Mouse (Mus musculus): ENCODE data around the gene Egln3. TPM values are rescaled to one million over a fixed set of nuclear protein-coding genes. Genes with fewer than 3 reads are reported as not detected.
A peak's percentile ranks its signal among the peaks of the same experiment; 100 is the strongest.

Gene Egln3
- polyA plus RNA-seq, 1 experiment from 2014 or later, result 53.4 TPM

DNA sequence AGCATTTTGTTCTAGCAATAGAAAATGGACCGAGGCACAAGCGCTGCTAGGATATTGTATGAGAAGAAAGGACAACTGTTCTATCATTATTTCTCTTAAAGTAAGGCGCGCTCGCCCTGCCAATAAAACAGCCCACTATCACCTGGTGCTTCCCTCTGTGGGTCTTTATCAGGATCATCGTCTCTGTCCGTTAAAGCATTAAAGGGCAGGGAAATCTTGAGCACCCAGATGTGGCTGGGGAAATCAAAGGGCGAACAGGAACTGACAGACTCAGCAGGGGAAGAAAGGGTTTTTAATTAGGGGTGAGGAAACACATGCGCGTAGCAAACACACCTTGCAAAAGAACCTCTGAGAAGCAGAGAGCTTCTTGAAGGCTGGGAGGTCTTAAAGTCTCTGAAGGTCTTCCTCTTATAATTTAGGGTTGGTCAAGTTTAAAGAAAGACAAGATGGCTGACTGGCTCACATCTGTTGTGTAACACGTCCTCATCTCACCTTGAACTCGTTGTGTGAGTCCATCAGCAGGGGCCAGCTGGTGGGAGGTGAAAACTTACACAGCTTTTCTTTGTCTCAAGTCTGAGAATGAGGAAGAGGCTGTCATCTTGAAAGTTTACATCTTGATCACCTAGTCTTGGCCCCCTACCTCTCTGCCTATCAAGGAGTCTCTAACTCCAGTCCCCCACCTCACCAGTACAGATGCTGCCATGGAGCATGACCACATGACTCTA is 18.5 kb upstream of the Egln3 start:
- H3K36me3 ChIP-seq, result no peaks in the 10 kb centered on the region
- WGBS, result 65% methylated on average over 12 of the region's 12 CpGs
- no peaks in the 10 kb centered on the region for H3K27me3 ChIP-seq (replicated peaks)
- no peak overlapping the region for H3K27ac ChIP-seq
- no peak for ATAC-seq (ENCODE audit: insufficient read depth, low FRiP score, low read depth)
- no peak overlapping the region for H3K4me2 ChIP-seq
- H3K4me3 ChIP-seq (replicated peaks), result no peak overlapping the region
- no peaks in the 10 kb centered on the region for H3K4me1 ChIP-seq
- H3K9me3 ChIP-seq, result no peaks in the 10 kb centered on the region
- H3K9ac ChIP-seq, result no peak overlapping the region

DNA sequence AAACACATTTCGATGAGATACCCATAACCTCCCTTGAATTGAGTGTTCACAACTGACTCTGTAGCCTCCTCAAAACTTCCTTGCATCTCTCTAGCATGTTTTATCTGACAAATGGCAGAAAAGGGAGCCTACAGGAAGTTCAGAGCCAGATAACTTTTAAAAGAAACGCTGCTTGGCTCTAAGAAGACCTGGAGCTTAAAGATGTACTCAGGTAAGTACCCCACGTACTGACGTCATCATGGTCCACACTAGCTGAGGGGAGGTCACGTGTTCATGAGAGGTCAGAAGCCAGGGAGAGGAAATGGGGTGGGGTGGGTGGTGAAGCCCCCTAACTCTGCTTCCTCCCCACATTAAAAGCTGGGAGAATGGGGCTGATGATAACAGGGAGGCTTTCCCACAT is 13.0 kb upstream of the Egln3 start:
- H3K4me1 ChIP-seq, result no peaks in the 10 kb centered on the region; the same call in 1 of the 2 replicates
- no peak overlapping the region for H3K27ac ChIP-seq
- 70% methylated on average over 5 of the region's 5 CpGs for WGBS
- H3K36me3 ChIP-seq, result no peaks in the 10 kb centered on the region
- no peak overlapping the region for H3K9ac ChIP-seq
- no peak overlapping the region for H3K4me3 ChIP-seq (replicated peaks)
- ATAC-seq (ENCODE audit: insufficient read depth, low FRiP score, low read depth), result no peak
- H3K9me3 ChIP-seq, result no peaks in the 10 kb centered on the region
- H3K4me2 ChIP-seq, result no peak overlapping the region
- no peaks in the 10 kb centered on the region for H3K27me3 ChIP-seq (replicated peaks)

DNA sequence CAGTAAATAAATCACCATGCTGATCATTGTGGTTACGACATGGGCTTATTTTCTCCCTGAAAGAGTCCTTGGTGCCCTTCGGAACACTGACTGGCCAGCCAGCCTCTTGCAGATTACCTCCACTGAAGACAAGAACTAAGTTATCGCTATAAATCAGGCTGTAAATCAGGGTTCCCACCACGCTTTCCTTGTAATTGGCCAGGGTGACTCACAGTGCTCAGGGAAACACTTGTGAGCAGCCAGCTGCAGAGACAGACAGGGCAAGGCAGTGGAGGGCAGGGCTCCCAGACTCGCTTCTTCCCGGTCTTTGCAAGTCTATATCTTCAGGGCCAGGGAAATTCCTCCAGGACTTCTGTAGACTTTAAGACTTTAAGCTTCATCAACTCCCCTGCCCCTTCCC is 10.8 kb upstream of the Egln3 start:
- H3K4me3 ChIP-seq (replicated peaks), result no peak overlapping the region
- H3K4me2 ChIP-seq, result no peak overlapping the region
- H3K27ac ChIP-seq, result no peak overlapping the region
- no peaks in the 10 kb centered on the region for H3K36me3 ChIP-seq
- no peak overlapping the region for H3K9ac ChIP-seq
- H3K27me3 ChIP-seq (replicated peaks), result no peaks in the 10 kb centered on the region
- ATAC-seq (ENCODE audit: insufficient read depth, low FRiP score, low read depth), result no peak
- peaks cover 4% of the 10 kb centered on the region; the same call in 1 of the 2 replicates for H3K4me1 ChIP-seq
- 48% methylated on average over 6 of the region's 6 CpGs for WGBS
- no peaks in the 10 kb centered on the region for H3K9me3 ChIP-seq

DNA sequence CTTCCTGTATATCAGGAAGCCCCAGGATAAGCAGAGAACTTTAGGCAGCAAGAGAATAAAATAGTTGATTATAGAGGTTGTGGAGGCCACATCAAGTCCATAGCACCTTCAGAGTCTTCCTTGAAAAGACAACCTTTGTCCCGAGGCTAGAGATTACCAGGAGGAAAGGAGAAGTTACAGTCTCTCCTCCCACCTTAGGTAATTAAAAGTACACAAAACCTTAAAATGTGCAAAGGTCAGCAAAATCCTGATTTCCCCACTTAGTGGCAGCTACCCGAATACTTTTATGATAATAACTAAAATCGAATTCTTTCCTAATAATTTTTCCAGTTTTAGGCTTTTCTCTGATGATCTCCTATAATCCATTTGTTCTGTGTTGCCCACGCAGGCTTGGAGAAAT is 10.2 kb upstream of the Egln3 start:
- H3K9me3 ChIP-seq, result no peaks in the 10 kb centered on the region
- H3K4me2 ChIP-seq, result no peak overlapping the region
- WGBS, result 71% methylated on average over 4 of the region's 4 CpGs
- H3K4me3 ChIP-seq (replicated peaks), result no peak overlapping the region
- H3K4me1 ChIP-seq, result peaks cover 9% of the 10 kb centered on the region; the same call in 1 of the 2 replicates
- no peaks in the 10 kb centered on the region for H3K27me3 ChIP-seq (replicated peaks)
- H3K27ac ChIP-seq, result no peak overlapping the region
- no peak for ATAC-seq (ENCODE audit: insufficient read depth, low FRiP score, low read depth)
- no peaks in the 10 kb centered on the region for H3K36me3 ChIP-seq
- H3K9ac ChIP-seq, result no peak overlapping the region

DNA sequence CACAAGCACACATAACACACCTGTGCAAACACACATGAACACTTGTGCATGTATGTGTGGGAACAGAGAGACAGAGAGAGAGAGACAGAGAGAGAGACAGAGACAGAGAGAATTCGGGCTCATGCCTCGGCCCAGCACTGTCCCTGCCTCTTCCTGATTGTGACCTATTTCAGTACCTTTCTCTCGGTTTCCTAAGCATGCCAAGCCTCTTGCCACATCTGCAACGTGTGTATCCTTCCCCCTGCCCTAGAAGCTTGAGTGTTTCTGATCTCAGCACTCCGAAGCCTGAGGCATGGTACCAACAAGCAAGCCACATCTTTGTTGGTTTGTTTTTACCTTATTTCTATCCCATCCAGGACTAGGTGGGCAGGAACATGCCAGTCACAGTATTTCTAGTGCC is 9.6 kb upstream of the Egln3 start:
- H3K4me3 ChIP-seq (replicated peaks), result no peak overlapping the region
- peaks cover 10% of the 10 kb centered on the region; the same call in 1 of the 2 replicates for H3K4me1 ChIP-seq
- H3K4me2 ChIP-seq, result no peak overlapping the region
- ATAC-seq (ENCODE audit: insufficient read depth, low FRiP score, low read depth), result no peak
- H3K27me3 ChIP-seq (replicated peaks), result no peaks in the 10 kb centered on the region
- H3K27ac ChIP-seq, result no peak overlapping the region
- no peak overlapping the region for H3K9ac ChIP-seq
- 62% methylated on average over 5 of the region's 5 CpGs for WGBS
- no peaks in the 10 kb centered on the region for H3K36me3 ChIP-seq
- no peaks in the 10 kb centered on the region for H3K9me3 ChIP-seq

DNA sequence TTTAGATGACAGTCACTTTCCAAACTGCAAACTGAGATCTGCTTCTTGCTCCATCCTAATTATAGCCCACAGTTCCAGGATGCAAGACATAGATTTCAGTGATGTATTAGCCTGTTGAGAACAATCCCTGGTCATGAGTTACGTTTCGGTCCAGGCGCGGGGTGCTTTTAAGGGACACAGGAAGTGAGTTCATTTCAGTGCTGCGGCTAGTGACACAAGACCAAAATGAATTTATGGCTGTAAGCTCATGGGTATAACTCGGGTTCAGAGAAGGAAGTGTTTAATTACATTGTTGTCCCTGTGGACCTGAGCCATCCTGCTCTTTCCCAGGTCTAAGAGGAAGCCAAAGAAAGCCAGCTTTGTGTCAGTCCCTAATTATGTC is 5.5 kb upstream of the Egln3 start:
- Histone ChIP-seq H3K36me3 (no peaks in the 10 kb centered on the region), H3K4me2 (no peak overlapping the region), H3K9me3 (no peaks in the 10 kb centered on the region), H3K9ac (no peak overlapping the region), H3K4me1 (peaks cover 25% of the 10 kb centered on the region; the same call in 1 of the 2 replicates), H3K27ac (no peak overlapping the region; the same call in 1 of the 2 replicates), H3K27me3 (replicated peaks) (no peaks in the 10 kb centered on the region), H3K4me3 (replicated peaks) (no peak overlapping the region)
- 26% methylated on average over 6 of the region's 6 CpGs for WGBS
- ATAC-seq (ENCODE audit: insufficient read depth, low FRiP score, low read depth), result no peak

DNA sequence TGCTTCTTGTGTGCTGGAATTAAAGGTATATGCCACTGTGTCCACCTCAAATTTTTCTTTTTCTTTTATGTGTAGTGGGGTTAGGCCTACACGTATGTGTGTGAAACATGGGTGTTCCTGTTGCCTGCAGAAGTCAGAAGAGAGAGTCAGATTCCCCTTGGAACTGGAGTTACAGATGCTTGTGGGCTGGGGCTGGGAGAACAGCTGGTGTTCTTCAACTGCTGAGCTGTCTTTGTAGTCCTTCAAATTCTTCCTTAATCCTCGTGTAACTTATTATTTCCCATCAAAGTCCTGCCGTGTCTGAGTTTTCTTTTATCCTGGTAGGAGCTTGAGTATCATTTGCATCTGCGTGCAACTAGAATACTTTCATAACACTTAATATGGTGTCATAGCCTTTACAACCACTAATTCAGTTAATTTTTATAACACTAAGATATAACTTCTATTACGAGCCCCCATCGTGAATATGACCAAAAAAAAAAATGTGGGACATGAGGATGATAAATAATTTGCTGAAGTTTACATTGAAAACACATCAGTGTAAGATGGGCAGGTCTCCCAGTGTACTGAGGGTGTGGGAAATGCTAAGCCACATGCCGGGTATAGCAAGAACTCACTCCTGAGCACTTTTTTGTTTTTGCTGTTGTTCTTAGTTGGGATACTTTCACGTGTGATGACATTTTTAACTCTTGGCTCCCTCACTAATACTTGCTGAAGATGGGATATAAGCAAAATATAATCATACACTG is 4.9 kb upstream of the Egln3 start:
- H3K9ac ChIP-seq, result no peak overlapping the region
- no peaks in the 10 kb centered on the region for H3K27me3 ChIP-seq (replicated peaks)
- H3K36me3 ChIP-seq, result no peaks in the 10 kb centered on the region
- peaks cover 28% of the 10 kb centered on the region; the same call in 1 of the 2 replicates for H3K4me1 ChIP-seq
- no peak for ATAC-seq (ENCODE audit: insufficient read depth, low FRiP score, low read depth)
- 34% methylated on average over 8 of the region's 8 CpGs for WGBS
- H3K4me3 ChIP-seq (replicated peaks), result no peak overlapping the region
- H3K27ac ChIP-seq, result no peak overlapping the region; the same call in 1 of the 2 replicates
- H3K4me2 ChIP-seq, result no peak overlapping the region
- no peaks in the 10 kb centered on the region for H3K9me3 ChIP-seq

DNA sequence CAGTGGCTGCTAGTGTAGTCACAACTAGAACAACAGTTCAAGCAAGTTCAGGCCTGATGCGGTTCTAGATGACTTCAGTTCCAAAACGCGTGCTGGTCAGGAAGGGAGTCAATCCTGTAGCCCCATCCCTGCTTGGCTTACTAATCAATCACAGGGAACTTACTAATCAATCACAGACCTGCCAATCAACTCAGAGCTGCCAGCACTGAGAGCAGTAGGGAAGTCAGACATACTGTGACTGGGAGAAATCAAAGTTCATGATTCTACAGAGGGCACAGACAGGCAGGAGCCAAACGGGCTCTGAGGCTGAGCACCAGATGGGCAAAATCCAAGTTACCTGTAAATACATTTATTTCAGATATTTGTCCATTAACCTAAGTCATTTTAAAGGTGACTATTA is 2.1 kb upstream of the Egln3 start:
- H3K4me3 ChIP-seq (replicated peaks), result no peak overlapping the region
- H3K9ac ChIP-seq, result no peak overlapping the region
- peaks cover 28% of the 10 kb centered on the region; the same call in 1 of the 2 replicates for H3K4me1 ChIP-seq
- no peaks in the 10 kb centered on the region for H3K9me3 ChIP-seq
- WGBS, result 83% methylated on average over 4 of the region's 4 CpGs
- ATAC-seq (ENCODE audit: insufficient read depth, low FRiP score, low read depth), result no peak
- H3K4me2 ChIP-seq, result no peak overlapping the region
- H3K27ac ChIP-seq, result no peak overlapping the region
- no peaks in the 10 kb centered on the region for H3K36me3 ChIP-seq
- no peaks in the 10 kb centered on the region for H3K27me3 ChIP-seq (replicated peaks)

DNA sequence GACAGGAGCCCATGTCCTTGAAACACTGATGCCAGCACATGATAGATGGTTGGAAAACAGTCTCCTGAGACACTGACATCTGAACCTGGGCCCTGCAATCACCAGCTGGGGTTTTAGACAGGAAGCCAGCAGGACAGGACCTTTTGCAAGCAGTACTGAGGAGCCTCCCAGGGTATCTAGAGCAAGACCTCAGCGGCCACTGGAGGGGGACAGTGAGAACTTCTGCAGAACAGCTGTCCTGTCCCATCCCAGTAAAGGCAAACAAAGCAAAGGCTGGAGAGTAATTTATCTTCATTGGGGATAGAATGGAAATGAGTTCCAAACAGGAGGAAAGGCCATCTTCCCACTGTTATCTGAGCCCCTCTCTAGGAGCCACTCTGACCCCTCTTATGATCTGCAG is 1.5 kb upstream of the Egln3 start:
- Histone ChIP-seq H3K4me2 (no peak overlapping the region), H3K9me3 (no peaks in the 10 kb centered on the region), H3K27ac (peak overlapping the region; percentile 26; the same call in 1 of the 2 replicates), H3K9ac (no peak overlapping the region), H3K27me3 (replicated peaks) (no peaks in the 10 kb centered on the region), H3K4me1 (peaks cover 27% of the 10 kb centered on the region; the same call in 1 of the 2 replicates), H3K4me3 (replicated peaks) (no peak overlapping the region), H3K36me3 (no peaks in the 10 kb centered on the region)
- ATAC-seq (ENCODE audit: insufficient read depth, low FRiP score, low read depth), result no peak
- 10% methylated on average over 1 of the region's 1 CpGs for WGBS

DNA sequence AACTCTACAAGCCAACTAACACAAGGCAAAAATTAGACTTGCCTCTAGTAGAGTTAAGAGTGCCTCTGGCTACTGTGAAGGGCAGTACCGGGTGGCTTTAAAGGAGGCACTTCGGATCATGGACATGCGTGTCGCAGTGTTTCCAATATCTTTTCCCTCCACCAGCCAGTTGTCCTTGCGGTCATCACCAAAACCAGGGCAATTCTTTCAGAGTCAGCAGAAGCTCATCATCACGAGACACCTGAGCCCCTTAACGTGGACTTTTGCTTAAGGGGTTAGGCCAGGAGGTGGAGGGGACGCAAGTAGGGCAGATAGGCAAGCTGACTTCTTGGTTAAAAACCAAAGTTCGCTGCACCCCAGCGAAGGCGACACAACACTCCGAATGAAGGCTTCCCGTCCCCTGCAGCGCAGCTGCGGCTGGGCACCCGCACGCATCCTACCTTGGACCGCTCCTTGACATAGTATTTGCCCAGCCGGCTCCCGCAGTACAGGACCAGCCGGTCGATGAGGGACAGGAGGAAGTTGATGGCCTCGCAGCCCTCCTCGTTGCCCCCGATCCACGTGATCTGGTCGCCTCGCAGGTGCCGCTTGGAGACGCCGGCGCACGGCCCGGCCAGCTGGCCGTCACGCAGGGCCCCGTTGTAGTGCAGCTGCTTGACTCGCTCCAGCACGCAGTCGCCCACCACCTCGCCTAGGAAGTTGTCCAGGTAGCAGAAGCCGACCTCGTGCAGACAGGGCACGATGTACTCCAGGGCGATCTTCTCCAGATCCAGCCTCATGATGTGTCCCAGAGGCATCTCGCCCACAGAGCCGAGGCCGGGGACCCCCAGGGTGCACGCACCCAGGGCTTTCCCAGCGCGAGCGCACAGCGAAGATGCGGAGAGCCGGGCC is 650 bp downstream of the Egln3 start:
- WGBS, result 3% methylated on average over 55 of the region's 55 CpGs
- ATAC-seq (ENCODE audit: insufficient read depth, low FRiP score, low read depth), result peak; percentile 33
- H3K36me3 ChIP-seq, result no peaks in the 10 kb centered on the region
- H3K4me3 ChIP-seq (replicated peaks), result peak overlapping the region; percentile 79
- H3K4me2 ChIP-seq, result peak overlapping the region; percentile 95
- H3K9me3 ChIP-seq, result no peaks in the 10 kb centered on the region
- peak overlapping the region; percentile 97 for H3K9ac ChIP-seq
- H3K4me1 ChIP-seq, result peaks cover 30% of the 10 kb centered on the region
- H3K27me3 ChIP-seq (replicated peaks), result no peaks in the 10 kb centered on the region
- peak overlapping the region; percentile 88 for H3K27ac ChIP-seq

DNA sequence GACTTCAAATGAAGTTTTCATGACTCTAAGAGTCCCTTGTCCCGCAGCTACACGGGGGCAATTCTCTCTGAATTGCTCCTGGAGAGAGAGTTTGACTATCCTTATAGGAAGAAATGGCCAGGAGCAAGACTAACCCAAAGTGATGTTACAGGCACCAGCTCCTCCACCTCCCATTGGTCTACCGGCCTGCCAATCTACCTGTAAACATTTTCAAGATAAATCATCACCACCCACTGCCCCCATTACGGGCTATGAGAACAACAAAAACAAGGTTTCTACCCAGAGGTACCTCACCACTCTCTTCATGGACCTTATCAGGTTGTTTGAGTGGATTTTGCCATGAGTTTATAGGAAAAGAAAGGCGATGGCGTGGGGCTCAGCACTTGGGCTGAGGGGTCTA is 1.4 kb downstream of the Egln3 start:
- Histone ChIP-seq H3K9me3 (no peaks in the 10 kb centered on the region), H3K4me1 (peaks cover 33% of the 10 kb centered on the region), H3K4me2 (peak overlapping the region; percentile 95), H3K27ac (peak overlapping the region; percentile 88), H3K27me3 (replicated peaks) (no peaks in the 10 kb centered on the region), H3K9ac (peak overlapping the region; percentile 97), H3K4me3 (replicated peaks) (peak overlapping the region; percentile 79), H3K36me3 (no peaks in the 10 kb centered on the region)
- ATAC-seq (ENCODE audit: insufficient read depth, low FRiP score, low read depth), result no peak
- WGBS, result 32% methylated on average over 6 of the region's 6 CpGs
